Mouse (Mus musculus) mouse trophoblast stem cell (cell line): ENCODE data around the gene Tmsb10.

Source experiments
- in situ Hi-C, 2 experiments: fragments of 300-500 bp; cut with MseI, MboI; formaldehyde crosslinking; loops; 2 replicates in 1 of 2; 3 replicates in 1 of 2; pipeline ENCODE4 v1.15.1; 2025

Tmsb10 gene

DNA sequence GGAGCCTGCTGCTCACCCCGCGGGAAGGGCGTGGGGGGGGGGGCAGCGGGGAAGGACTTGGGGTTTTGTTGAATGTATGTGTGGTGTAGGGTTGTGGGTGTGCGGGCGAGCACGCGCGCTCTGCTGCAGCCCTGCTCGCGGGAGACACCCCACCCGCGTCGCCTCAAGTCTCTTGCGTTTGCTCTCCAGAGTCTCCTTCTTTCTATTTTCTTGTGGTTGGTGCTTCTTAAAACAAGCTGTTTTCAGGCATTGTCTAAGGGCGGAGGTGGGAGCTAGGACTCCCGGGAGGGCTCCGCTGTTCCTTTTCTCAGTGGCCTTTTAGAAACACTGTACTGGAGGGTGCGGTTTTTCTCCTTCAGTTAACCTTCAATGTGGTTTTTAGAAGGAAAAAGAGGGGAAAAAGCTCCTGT lies at the start of gene Tmsb10:
Gene Tmsb10 (minus strand): TSS at position 87 of the 410 bp plus-strand sequence.
- in situ Hi-C loops = no loop called here

DNA sequence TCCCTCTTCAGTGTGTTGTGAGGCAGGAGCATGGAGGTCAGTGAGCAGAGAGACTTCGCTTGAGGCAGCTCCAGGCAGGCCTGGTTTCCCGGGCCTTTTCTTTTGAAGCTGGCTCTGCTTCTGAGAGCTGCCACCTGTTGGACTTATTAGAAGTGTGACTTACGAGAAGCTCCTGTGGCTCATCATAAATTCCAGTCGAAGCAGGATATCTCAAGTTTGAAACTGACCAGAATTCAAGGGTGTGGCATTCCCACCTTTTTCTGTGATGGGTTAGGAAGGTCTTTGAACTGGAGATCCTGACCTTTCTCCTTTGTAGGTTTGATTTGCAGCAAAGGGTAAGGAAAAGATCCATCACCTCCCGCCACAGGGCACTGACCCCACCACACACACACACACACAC lies 45.1 kb upstream of the Tmsb10 start:
- in situ Hi-C loops = no loop called here

GRCm38 (mm10) chr6:73002391-73002790 lies 43.8 kb upstream of the Tmsb10 start:
- in situ Hi-C loops = no loop called here

DNA sequence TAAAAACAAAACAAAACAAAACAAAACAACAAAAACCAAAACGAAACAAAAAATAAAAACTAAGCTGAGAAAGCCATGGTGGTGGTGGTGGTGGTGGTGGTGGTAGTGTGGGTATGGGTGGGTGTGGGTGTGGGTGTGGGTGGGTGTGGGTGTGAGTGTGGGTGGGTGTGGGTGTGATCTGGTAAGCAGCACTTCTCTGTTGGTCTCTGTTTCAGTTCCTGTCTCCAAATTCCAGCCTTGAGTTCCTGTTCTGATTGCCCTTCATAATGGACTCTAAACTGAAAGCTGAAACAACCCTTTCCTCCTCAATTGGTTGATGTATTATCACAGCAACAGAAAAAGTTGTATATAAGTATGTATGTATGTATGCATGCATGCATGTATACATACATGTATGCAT lies 40.3 kb upstream of the Tmsb10 start:
- in situ Hi-C loops = no loop called here

GRCm38 (mm10) chr6:72993688-72994082 lies 35.1 kb upstream of the Tmsb10 start:
- in situ Hi-C loops = no loop called here

GRCm38 (mm10) chr6:72993054-72993687 lies 34.6 kb upstream of the Tmsb10 start:
- in situ Hi-C loops = no loop called here

- in situ Hi-C loops = no loop called here
Measured at GRCm38 (mm10) chr6:72990206-72990605, 31.7 kb upstream of the Tmsb10 start.

DNA sequence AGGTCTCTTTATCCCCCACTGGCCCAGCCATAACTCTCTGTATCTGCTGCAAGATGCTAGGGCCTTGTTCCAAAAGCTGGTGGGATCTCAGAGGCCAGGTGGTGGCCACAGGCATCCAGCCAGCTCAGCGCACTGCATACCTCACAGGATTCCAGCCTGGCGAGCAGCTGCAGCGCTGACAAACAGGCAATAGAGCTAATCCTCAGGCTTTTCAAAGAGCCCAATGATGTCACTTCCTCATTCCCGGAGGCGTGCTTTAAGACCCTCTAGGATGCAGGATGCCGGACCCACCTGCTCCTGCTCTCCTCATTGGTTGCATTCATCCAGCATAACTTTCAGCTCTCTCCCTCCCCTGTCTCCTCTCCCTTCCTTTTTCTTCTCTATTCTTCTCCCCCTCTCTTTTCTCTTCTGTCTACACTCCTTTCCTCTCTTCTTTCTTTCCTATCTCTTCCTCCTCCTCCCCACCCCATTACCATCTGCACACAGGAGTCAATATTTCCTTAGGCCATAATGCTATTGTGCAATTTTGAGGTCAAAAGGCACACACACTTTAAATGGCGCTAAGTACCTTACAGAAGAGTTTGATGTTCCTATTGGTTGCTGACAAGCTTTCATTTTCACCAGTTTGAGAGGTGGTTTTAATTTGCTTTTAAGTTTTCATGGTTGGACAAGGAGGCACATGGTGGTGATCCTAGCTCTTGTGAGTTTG lies 30.6 kb upstream of the Tmsb10 start:
- in situ Hi-C loops = no loop called here

DNA sequence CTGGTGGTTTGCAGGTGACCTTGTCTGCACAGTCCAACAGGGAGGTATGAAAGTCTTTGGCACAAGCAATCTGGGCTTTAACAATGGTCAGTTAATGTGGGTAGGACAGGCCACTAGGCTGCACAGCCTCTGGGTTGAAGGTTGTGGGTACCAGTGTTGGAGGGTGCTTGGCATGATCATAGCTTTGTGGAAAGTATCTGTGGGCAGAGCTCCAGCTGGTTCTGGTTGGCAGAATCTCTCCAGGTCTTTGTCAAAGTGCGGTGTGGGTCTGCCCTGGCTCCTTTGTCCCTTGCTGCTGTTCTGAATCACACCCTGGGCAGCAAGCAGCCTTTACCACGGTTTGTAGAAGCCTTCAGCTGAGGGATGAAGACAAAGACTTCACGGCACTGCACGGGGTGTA lies 24.0 kb upstream of the Tmsb10 start:
- in situ Hi-C loops = no loop called here

GRCm38 (mm10) chr6:72981851-72982250 lies 23.3 kb upstream of the Tmsb10 start:
- in situ Hi-C loops = no loop called here

DNA sequence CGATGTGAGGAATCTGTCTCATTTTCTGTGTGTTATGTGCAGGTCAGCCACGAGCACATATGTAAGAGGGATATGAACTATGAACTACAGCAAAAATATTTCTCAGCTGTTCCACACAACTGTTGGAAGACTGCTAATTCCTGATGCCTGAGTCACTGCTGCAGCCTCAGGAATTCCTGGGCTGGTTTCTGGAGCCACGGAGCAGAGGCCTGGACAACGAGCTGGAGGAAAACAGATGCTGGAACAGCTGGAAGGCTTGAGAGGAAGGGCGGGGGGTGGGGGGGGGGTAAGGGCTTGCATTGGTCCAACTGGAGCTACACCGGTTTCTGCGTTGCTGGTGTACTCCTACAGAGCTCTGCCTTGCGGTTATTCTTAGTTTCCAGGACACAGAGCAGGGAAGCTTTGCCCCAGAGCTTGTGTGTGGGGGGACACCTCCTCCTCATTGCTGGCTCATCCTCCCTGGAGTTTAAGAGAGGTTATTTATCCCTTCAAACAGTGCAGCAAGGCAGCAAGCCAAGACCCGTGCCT lies 22.6 kb upstream of the Tmsb10 start:
- in situ Hi-C loops = no loop called here

DNA sequence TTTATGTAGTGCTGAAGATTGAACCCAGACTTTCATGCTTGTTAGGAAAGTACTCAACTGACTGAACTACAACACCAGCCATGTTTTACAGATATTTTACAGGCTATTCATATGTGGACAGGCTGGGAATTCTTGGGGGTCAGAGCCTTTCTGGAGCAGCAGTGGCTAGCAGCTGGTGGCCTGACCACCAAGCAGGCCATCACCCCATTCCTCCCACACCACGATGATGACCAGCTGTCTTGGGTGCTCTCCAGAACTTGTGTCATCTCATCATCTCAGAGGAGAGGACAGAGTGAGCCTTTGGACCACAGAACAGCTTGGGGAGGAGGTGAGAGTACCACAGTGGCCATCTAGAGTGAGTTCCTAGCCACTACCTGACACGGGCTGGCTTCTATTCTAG lies 18.3 kb upstream of the Tmsb10 start:
- in situ Hi-C loops = no loop called here

DNA sequence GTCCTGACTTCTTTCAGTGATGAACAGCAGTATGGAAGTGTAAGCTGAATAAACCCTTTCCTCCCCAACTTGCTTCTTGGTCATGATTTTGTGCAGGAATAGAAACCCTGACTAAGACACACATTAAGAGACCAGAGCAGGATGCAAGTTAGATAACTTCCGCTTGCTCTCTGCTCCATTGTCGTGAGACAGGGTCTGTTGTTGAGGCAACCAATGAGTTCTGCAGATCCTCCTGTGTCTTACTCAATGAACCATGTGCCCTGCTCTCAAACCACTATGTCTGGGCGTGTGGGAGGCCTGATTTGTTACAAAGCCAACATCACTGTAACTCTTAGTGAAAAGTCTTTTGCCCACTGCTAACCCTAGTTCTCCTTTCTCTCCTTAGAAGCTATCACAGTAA lies 12.5 kb upstream of the Tmsb10 start:
- in situ Hi-C loops = no loop called here

DNA sequence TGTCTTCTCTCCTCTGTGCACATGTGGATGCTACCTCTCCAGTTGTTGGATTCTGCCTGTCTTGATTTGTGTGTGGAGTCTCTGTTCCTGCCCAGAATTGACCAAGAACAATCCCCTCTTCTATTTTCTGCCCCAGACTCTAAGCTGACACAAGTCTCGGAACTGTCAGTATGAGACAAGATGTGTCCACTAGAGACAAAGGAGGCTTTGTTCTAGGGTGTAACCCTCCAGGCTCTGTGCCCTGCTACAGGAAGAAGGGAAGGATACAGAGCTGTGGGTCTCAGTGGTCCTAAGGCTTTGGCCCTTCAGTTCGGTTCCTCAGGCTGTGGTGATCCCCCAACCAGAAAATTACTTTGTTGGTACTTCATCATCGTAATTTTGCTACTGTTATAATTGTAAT lies 11.2 kb upstream of the Tmsb10 start:
- in situ Hi-C loops = no loop called here

GRCm38 (mm10) chr6:72965199-72965598 lies 6.7 kb upstream of the Tmsb10 start:
- in situ Hi-C loops = no loop called here

- in situ Hi-C loops = no loop called here
Measured at GRCm38 (mm10) chr6:72962281-72962741, 3.8 kb upstream of the Tmsb10 start.

DNA sequence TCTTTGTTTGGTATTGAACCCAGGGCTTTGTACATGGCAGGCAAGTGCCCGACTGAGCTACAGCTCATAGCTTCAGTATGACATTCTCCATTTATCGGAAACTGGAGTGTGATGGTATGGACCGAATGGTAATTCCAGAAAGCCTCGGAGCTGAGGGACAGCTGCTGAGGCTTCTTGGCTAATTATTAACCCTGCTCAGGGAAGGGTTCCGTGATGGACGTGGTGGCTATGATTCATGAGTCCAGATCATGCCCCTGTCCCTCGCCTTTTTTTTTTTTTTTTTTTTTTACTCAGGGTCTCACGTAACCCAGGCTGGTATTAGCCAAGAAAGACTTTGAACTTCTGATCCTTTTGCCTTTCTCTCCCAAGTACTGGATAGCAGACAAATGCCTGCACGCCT lies 3.1 kb upstream of the Tmsb10 start:
- in situ Hi-C loops = no loop called here

GRCm38 (mm10) chr6:72960675-72961074 lies 2.1 kb upstream of the Tmsb10 start:
- in situ Hi-C loops = no loop called here

DNA sequence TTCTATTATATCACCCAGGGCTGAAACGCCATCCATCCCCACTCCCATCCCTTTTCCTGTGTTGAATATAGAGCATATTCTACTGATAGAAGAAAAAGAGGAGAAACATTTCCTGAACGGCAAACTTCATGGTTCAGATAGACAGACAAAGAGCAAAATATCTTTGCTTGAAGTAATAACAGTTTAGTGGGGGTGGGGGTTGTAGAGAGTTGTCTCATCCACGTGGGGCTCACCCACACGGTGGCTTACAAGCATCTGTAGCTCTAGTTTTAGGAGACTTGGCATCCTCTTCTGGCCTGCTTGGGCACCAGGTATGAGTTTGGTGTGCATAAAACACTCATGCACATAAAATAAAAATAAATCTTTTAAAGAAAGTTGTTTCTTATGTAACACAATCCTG lies 627 bp upstream of the Tmsb10 start:
- in situ Hi-C loops = no loop called here

DNA sequence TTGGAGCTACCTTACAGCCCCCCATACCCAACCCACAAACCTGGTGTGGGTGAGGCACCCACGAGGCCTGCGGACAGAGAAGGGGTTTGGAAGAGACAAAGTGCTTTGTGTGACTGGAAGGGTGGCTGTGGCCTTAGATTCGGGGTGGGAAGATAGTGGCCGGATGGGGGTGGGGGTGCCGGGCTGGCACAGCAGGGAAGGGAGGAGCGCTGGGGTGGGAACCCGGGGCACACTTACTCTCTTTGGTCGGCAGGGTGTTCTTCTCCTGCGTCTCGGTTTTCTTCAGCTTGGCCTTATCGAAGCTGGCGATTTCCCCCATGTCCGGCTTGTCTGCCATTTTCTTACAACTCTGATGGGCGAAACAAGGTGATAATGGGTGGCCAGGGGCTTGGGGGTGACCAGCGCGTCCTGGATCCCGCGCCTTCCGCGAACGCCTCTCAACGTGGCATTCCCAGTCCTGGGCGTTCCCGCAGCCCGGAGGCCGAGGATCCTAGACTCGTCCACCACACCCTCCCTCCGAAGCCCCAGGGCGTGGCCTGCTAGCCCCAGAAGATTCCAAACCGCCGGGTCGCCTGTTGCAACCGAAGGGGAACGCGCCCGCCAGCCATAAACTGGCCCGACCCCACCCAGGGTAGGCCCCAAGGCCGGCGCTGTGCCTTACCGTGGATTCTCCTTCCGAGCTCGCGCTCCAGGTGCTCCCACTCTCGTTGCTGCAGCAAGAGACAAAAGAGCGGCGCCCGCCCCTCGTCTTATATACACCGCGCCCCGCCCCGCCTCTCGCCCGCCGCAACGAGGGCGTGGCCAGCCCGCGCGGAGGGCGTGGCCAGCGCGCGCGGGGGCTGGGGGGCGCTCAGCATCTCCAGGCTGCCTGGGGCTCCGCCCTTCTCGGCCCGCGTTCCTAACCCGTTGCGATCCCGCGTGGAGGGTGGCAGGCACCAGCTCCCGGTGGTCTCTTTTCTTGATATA lies 589 bp downstream of the Tmsb10 start:
- in situ Hi-C loops = no loop called here

GRCm38 (mm10) chr6:72957093-72957435 lies 1.5 kb downstream of the Tmsb10 start:
- in situ Hi-C loops = no loop called here
